Mouse (Mus musculus): ENCODE results near the gene Col5a1.
A peak's percentile ranks its signal among the peaks of the same experiment; 100 is the strongest.

The Col5a1 gene

GRCm38 (mm10) chr2:27886148-27886551 lies at the start of gene Col5a1:
TSS of gene Col5a1 (plus strand) at chr2:27886425.
- no peak for DNase-seq (ENCODE audit: low read depth)

- DNase-seq (ENCODE audit: low read depth) = no peak
Measured at GRCm38 (mm10) chr2:27838112-27838511, 48.1 kb upstream of the Col5a1 start.

GRCm38 (mm10) chr2:27840890-27841289 lies 45.3 kb upstream of the Col5a1 start:
- DNase-seq (ENCODE audit: low read depth) = no peak

GRCm38 (mm10) chr2:27842893-27843292 lies 43.3 kb upstream of the Col5a1 start:
- no peak for DNase-seq (ENCODE audit: low read depth)

- no peak for DNase-seq (ENCODE audit: low read depth)
Measured at GRCm38 (mm10) chr2:27844885-27845284, 41.3 kb upstream of the Col5a1 start.

GRCm38 (mm10) chr2:27847001-27847400 lies 39.2 kb upstream of the Col5a1 start:
- DNase-seq (ENCODE audit: low read depth) = no peak

- no peak for DNase-seq (ENCODE audit: low read depth)
Measured at GRCm38 (mm10) chr2:27847851-27848435, 38.3 kb upstream of the Col5a1 start.

GRCm38 (mm10) chr2:27848466-27848865 lies 37.8 kb upstream of the Col5a1 start:
- DNase-seq (ENCODE audit: low read depth) = no peak

GRCm38 (mm10) chr2:27858348-27858903 lies 27.8 kb upstream of the Col5a1 start:
- DNase-seq (ENCODE audit: low read depth) = no peak

- no peak for DNase-seq (ENCODE audit: low read depth)
Measured at GRCm38 (mm10) chr2:27861576-27862238, 24.5 kb upstream of the Col5a1 start.

GRCm38 (mm10) chr2:27864491-27865365 lies 21.5 kb upstream of the Col5a1 start:
- DNase-seq (ENCODE audit: low read depth) = no peak

GRCm38 (mm10) chr2:27870586-27870985 lies 15.6 kb upstream of the Col5a1 start:
- no peak for DNase-seq (ENCODE audit: low read depth)

- DNase-seq (ENCODE audit: low read depth) = no peak
Measured at GRCm38 (mm10) chr2:27871056-27871455, 15.2 kb upstream of the Col5a1 start.

GRCm38 (mm10) chr2:27872276-27872675 lies 13.9 kb upstream of the Col5a1 start:
- DNase-seq (ENCODE audit: low read depth) = no peak

GRCm38 (mm10) chr2:27873030-27873429 lies 13.2 kb upstream of the Col5a1 start:
- no peak for DNase-seq (ENCODE audit: low read depth)

GRCm38 (mm10) chr2:27874596-27874995 lies 11.6 kb upstream of the Col5a1 start:
- peak; percentile 10 for DNase-seq (ENCODE audit: low read depth)

GRCm38 (mm10) chr2:27875231-27875630 lies 11.0 kb upstream of the Col5a1 start:
- DNase-seq (ENCODE audit: low read depth) = no peak

- no peak for DNase-seq (ENCODE audit: low read depth)
Measured at GRCm38 (mm10) chr2:27875786-27876185, 10.4 kb upstream of the Col5a1 start.

GRCm38 (mm10) chr2:27876724-27877504 lies 9.3 kb upstream of the Col5a1 start:
- no peak for DNase-seq (ENCODE audit: low read depth)

GRCm38 (mm10) chr2:27878066-27878465 lies 8.2 kb upstream of the Col5a1 start:
- DNase-seq (ENCODE audit: low read depth) = no peak

- no peak for DNase-seq (ENCODE audit: low read depth)
Measured at GRCm38 (mm10) chr2:27883276-27883675, 2.9 kb upstream of the Col5a1 start.

Measured in 416B (cell line).